Mouse (Mus musculus): ENCODE results near the gene Sox6.

GRCm38 (mm10) chr7:115776736-115777135, 261.9 kb downstream of the Sox6 start:
- no peak for TF ChIP-seq CTCF (conservative IDR thresholded peaks at IDR 0.05; ENCODE audit: low read length)
- no peak for TF ChIP-seq NANOG (IDR thresholded peaks at IDR 0.05; ENCODE audit: borderline replicate concordance, low read length)
